Mouse (Mus musculus) natural killer cell, adult 2 months (primary cell): ENCODE measurements around the gene Pih1h3b.

Experiments
- DNase-seq, 2 experiments: peaks; one replicate each; pipeline ENCODE4 v3.0.0; 2022; ENCODE audit warnings: low spot score in 2 of 2

Pih1h3b gene

DNA sequence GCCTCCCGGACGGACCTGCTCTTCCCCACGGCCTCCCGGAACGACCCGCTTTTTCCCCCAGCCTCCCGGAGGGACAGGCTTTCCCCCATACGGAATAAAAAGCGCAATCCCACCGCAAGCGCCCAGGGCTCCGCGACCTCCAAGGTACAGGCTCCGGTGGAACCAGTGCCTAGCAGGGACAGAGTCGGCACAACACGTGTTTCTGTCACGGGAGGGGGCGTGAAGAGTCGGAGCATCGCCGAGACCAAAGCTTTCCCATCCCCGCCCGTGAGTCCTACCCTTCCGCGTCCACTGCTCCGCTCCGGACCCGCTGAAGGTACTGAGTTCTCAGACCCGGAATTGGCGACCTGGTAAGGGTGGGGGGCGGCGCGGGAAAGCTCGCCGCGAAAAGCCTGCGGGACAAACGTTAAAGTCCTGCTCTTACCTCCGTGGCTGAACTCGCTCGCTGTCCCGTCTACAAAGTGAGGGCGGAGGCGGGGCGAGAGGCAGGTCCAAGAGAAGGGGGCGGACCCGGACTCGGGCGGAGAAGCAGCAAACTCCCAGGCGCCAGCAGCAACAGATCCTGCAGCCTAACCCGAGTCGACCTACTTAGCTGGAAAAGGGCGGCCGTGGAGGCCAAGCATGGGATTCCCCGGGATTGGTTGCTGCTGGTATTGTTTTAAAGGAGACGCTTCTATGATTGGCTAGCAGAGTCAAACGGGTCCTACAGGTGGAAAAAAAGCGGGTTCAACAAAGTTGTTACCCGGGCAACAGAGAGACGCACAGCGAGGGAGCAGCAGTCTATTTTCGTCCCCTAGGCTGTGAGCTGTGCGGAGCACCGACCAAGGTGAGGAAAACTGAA is at the start of gene Pih1h3b, which contains the start of gene Nup62cl:
Gene Pih1h3b (plus strand): TSS at position 745 of the 841 bp plus-strand sequence.
Gene Nup62cl (minus strand): TSS at position 578 of the 841 bp plus-strand sequence.
- DNase-seq = peak; percentile 0 to 1

DNA sequence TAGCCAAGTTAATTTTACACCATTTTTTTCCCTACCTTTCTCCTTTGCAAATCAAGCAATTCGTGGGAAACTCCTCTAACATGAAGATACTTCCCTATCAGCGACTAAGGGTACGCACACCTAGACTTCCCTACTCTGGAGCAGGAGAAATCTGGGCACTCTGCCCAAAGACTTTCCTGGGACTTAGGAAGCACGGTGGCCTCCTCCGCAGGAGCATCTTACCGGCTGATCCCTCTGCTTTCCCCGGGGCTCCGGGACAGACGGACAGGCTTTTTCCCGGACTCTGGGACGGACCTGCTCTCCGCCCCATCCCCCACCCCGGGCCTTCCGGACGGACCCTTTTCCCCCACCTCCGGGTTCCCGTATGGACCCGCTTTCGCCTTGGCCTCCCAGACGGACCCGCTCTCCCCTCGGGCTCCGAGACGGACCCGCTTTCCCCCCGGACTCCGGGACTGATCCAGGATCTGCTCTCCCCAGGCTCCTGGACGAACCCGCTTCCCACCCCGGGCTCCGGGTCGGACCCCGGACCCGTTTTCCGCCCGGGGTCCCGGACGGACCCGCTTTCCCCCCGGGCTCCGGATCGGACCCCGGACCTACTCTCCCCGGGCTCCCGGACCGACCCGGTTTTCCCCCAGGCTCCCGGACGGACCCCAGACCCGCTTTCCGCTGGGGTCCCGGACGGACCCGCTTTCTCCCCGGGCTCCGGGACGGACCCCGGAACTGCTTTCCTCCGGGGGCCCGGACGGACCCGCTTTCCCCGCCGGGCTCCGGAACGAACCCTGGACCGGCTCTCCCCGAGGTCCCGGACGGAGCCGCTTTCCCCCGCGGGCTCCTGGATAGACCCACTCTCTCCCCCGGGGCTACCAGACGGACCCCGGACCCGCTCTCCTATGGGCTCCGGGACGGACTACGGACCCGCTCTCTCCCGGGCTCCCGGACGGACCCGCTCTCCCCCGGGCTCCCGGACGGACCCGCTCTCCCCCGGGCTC is 1.5 kb upstream of the Pih1h3b start:
- no peak for DNase-seq

DNA sequence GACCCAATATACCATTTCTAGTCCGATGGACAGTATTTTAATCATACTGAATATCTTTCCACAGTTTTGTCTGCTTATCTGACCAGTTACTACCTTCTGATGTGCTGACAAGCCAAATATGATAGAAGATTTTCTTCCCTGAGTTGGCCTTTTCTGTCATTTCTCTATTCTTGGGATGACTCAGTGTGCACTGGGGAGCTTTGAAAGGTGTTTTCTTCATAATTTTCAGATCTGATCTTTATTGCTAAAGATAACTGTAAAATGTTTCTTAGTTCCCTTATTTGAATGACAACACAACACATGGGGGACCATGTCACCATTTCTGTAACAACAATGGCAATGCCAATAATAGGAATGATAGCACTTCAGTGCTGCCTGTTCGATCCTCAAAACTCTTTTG is 19.9 kb downstream of the Pih1h3b start:
- no peak for DNase-seq

DNA sequence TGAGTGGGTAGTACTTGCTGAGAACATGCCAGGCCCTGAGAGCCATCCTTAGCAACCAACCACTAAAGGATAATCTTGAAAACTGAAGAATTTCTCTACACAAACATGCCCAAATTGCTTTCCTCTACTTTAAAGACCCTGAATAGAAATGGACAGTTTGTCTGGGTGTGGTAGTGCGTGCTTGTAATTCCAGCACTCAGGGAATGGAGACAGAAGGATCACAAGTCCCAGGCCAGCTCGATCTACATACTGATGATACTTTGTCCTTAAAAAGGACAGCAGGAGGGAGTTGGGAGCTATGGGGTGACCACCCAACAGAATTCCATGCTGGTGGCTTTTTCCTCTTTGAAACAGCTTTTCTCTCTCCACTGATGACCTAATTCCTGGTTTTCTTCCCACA is 31.4 kb downstream of the Pih1h3b start:
- DNase-seq = no peak
